ENCODE assay signal across 11 mouse cellular contexts in the genomic region with DNA sequence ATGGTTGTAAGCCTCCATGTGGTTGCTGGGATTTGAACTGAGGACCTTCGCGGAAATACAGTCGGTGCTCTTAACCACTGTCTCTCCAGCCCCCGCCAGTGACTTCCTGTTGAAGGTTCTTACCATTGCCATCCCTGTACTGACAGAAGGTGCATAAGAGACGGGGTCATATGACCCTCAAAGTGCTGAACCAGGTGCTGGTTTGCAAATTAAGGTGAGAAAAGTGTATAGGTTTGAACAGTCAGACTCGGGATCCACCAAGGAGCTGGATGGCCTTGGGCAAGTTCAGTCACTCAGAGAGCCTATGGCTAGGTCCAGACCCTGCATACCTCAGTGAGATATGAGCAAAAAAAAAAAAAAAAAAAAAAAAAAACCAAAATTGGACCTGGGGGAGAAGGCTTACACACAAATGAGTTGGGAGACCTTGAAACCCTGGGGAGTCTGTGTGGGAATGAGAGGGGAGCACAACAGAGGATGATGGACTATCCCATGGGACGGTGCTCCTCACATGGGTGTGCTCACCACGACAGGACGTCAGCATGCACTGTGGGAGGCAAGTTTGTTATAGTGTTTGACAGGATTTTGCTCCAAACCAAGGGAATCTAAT. TPM values are rescaled to one million over a fixed set of nuclear protein-coding genes. Genes with fewer than 3 reads are reported as not detected.
A peak's percentile ranks its signal among the peaks of the same experiment; 100 is the strongest.
DNase-seq lines count a peak whose midpoint lies in the region; ATAC-seq and TF ChIP-seq lines count a peak whose summit lies in the region.
"Had no signal": no experiment of that assay in that cellular context is flagged by ENCODE, and none has a peak within 500 bp of the region (broad histone marks: within the 10 kb centered on the region; RNA-seq: fewer than 3 reads in every experiment).

No protein-coding gene starts in this region.

- DNase-seq in heart, adult 9 months (ENCODE audit: low spot score in 2 of 2) = no peak
- DNase-seq in lung, postnatal 0 days (ENCODE audit: low spot score) = no peak
- DNase-seq in lung, adult 2 months = no peak
- DNase-seq in splenic B cell, adult 2 months (ENCODE audit: low read depth, low spot score) = peak; percentile 29
- DNase-seq in yolk sac, embryonic 10.5 days (ENCODE audit: low spot score) = no peak
- DNase-seq in hindbrain, embryonic 11.5 days (ENCODE audit: low spot score) = no peak
- DNase-seq: cerebellum, adult 11-12 months had no signal

- TF ChIP-seq EP300 in lung, postnatal 0 days (IDR thresholded peaks at IDR 0.05) = no peak

- 0 out of 2 replicates have a peak overlapping the region, but pooled peaks have one; percentile 10 for H3K27ac ChIP-seq in heart, embryonic 11.5 days (ENCODE audit: low read depth, low read length)
- H3K27ac ChIP-seq in lung, postnatal 0 days (ENCODE audit: low read length) = peak overlapping the region; percentile 82
- H3K27ac ChIP-seq in intestine, postnatal 0 days (ENCODE audit: low read depth, low read length) = peak overlapping the region; percentile 84
- no peak overlapping the region for H3K27ac ChIP-seq in hindbrain, embryonic 11.5 days (ENCODE audit: low read depth, low read length)
- H3K27ac ChIP-seq: embryonic facial prominence, embryonic 13.5 days; neural tube, embryonic 12.5 days had no signal

- peaks cover 3% of the 10 kb centered on the region; the same call in 1 of the 2 replicates for H3K4me1 ChIP-seq in heart, embryonic 11.5 days (ENCODE audit: control insufficient read depth, insufficient read depth, low read length)
- H3K4me1 ChIP-seq in lung, postnatal 0 days (ENCODE audit: insufficient read depth, low read depth, low read length) = no peaks in the 10 kb centered on the region
- peaks cover 3% of the 10 kb centered on the region; the same call in 1 of the 2 replicates for H3K4me1 ChIP-seq in lung, adult 2 months (ENCODE audit: control insufficient read depth, insufficient read depth, low read length)
- 0 out of 2 replicates have a peak, but pooled peaks cover 5% of the 10 kb centered on the region for H3K4me1 ChIP-seq in intestine, postnatal 0 days (replicated peaks; ENCODE audit: control insufficient read depth, insufficient read depth, low read length)
- no peaks in the 10 kb centered on the region for H3K4me1 ChIP-seq in hindbrain, embryonic 11.5 days (replicated peaks; ENCODE audit: control insufficient read depth, insufficient read depth, low read length)
- H3K4me1 ChIP-seq: embryonic facial prominence, embryonic 13.5 days; neural tube, embryonic 12.5 days had no signal

- no peaks in the 10 kb centered on the region for H3K36me3 ChIP-seq in heart, embryonic 11.5 days (ENCODE audit: control insufficient read depth, insufficient read depth, low read length)
- no peaks in the 10 kb centered on the region for H3K36me3 ChIP-seq in lung, postnatal 0 days (ENCODE audit: insufficient read depth, low read length)
- no peaks in the 10 kb centered on the region for H3K36me3 ChIP-seq in intestine, postnatal 0 days (ENCODE audit: control insufficient read depth, insufficient read depth)
- no peaks in the 10 kb centered on the region for H3K36me3 ChIP-seq in splenic B cell, adult 2 months (ENCODE audit: control insufficient read depth, insufficient read depth, low read length, poor library complexity, severe bottlenecking)
- H3K36me3 ChIP-seq in hindbrain, embryonic 11.5 days (ENCODE audit: control insufficient read depth, insufficient read depth, low read length) = no peaks in the 10 kb centered on the region
- H3K36me3 ChIP-seq: embryonic facial prominence, embryonic 13.5 days; neural tube, embryonic 12.5 days had no signal

- 84% methylated on average over 9 of the region's 9 CpGs for WGBS in heart, embryonic 11.5 days (ENCODE audit: insufficient replicate concordance)
- 86% methylated on average over 9 of the region's 9 CpGs for WGBS in lung, postnatal 0 days
- WGBS in lung, adult 2 months = 77% methylated on average over 9 of the region's 9 CpGs
- 85% methylated on average over 9 of the region's 9 CpGs for WGBS in intestine, postnatal 0 days
- WGBS in hindbrain, embryonic 11.5 days = 86% methylated on average over 9 of the region's 9 CpGs

- no peaks in the 10 kb centered on the region for H3K27me3 ChIP-seq in heart, embryonic 11.5 days (ENCODE audit: control insufficient read depth, insufficient read depth, low read length)
- no peaks in the 10 kb centered on the region for H3K27me3 ChIP-seq in lung, postnatal 0 days (replicated peaks; ENCODE audit: insufficient read depth, low read length)
- H3K27me3 ChIP-seq in intestine, postnatal 0 days (replicated peaks; ENCODE audit: control insufficient read depth, insufficient read depth, low read length) = no peaks in the 10 kb centered on the region
- H3K27me3 ChIP-seq in splenic B cell, adult 2 months (ENCODE audit: control insufficient read depth, insufficient read depth, low read length, poor library complexity, severe bottlenecking) = no peaks in the 10 kb centered on the region
- H3K27me3 ChIP-seq in hindbrain, embryonic 11.5 days (ENCODE audit: control insufficient read depth, insufficient read depth, low read length) = no peaks in the 10 kb centered on the region
- H3K27me3 ChIP-seq: embryonic facial prominence, embryonic 13.5 days; neural tube, embryonic 12.5 days had no signal

- H3K9me3 ChIP-seq in heart, embryonic 11.5 days (replicated peaks; ENCODE audit: control insufficient read depth, low read length) = no peaks in the 10 kb centered on the region
- H3K9me3 ChIP-seq in lung, postnatal 0 days (ENCODE audit: low read length) = no peaks in the 10 kb centered on the region
- H3K9me3 ChIP-seq in intestine, postnatal 0 days (ENCODE audit: control insufficient read depth) = no peaks in the 10 kb centered on the region
- no peaks in the 10 kb centered on the region for H3K9me3 ChIP-seq in hindbrain, embryonic 11.5 days (ENCODE audit: control insufficient read depth, low read length)
- H3K9me3 ChIP-seq: embryonic facial prominence, embryonic 13.5 days; neural tube, embryonic 12.5 days had no signal

- no peak for ATAC-seq in heart, embryonic 11.5 days (replicated peaks; ENCODE audit: insufficient number of reproducible peaks, low FRiP score, low TSS enrichment)
- peak; percentile 4; the same call in 1 of the 2 replicates for ATAC-seq in lung, postnatal 0 days
- ATAC-seq in intestine, postnatal 0 days = peak; percentile 3; the same call in 1 of the 2 replicates
- ATAC-seq in hindbrain, embryonic 11.5 days (ENCODE audit: low FRiP score) = no peak

- no peak overlapping the region for H3K4me2 ChIP-seq in heart, embryonic 11.5 days
- no peak overlapping the region for H3K4me2 ChIP-seq in lung, postnatal 0 days (replicated peaks; ENCODE audit: low read depth, low read length)
- peak overlapping the region; percentile 45; the same call in 1 of the 2 replicates for H3K4me2 ChIP-seq in intestine, postnatal 0 days (replicated peaks; ENCODE audit: low read depth)
- H3K4me2 ChIP-seq in hindbrain, embryonic 11.5 days (replicated peaks; ENCODE audit: low read depth, low read length) = no peak overlapping the region
- H3K4me2 ChIP-seq: embryonic facial prominence, embryonic 13.5 days; neural tube, embryonic 12.5 days had no signal

- no peak for TF ChIP-seq POLR2A in lung, adult 2 months (IDR thresholded peaks at IDR 0.05; ENCODE audit: borderline replicate concordance, extremely low read depth, low read depth, low read length)

- H3K4me3 ChIP-seq in heart, embryonic 11.5 days (ENCODE audit: low read depth, low read length) = no peak overlapping the region
- H3K4me3 ChIP-seq in lung, postnatal 0 days (ENCODE audit: low read depth, low read length) = no peak overlapping the region
- no peak overlapping the region for H3K4me3 ChIP-seq in lung, adult 2 months (replicated peaks; ENCODE audit: extremely low read depth, low read depth, low read length)
- no peak overlapping the region for H3K4me3 ChIP-seq in intestine, postnatal 0 days (ENCODE audit: low read depth, low read length)
- H3K4me3 ChIP-seq in hindbrain, embryonic 11.5 days (ENCODE audit: low read depth, low read length) = no peak overlapping the region
- H3K4me3 ChIP-seq: embryonic facial prominence, embryonic 13.5 days; neural tube, embryonic 12.5 days had no signal

- no peak overlapping the region for H3K9ac ChIP-seq in heart, embryonic 11.5 days (ENCODE audit: low read depth, low read length)
- no peak overlapping the region for H3K9ac ChIP-seq in lung, postnatal 0 days (replicated peaks; ENCODE audit: low read depth)
- H3K9ac ChIP-seq in intestine, postnatal 0 days (ENCODE audit: low read depth, low read length) = no peak overlapping the region
- no peak overlapping the region for H3K9ac ChIP-seq in hindbrain, embryonic 11.5 days (ENCODE audit: low read depth, low read length)
- H3K9ac ChIP-seq: embryonic facial prominence, embryonic 13.5 days; neural tube, embryonic 12.5 days had no signal

- TF ChIP-seq CTCF in lung, postnatal 0 days (IDR thresholded peaks at IDR 0.05) = no peak
- TF ChIP-seq CTCF in lung, adult 2 months (IDR thresholded peaks at IDR 0.05; ENCODE audit: insufficient read depth, low read length) = no peak
- no peak for TF ChIP-seq CTCF in intestine, postnatal 0 days (IDR thresholded peaks at IDR 0.05; ENCODE audit: low read depth)

RNA-seq across cellular contexts. Expression of a gene that starts 10.0 kb away (rescaled TPM):
- polyA plus RNA-seq in heart, embryonic 11.5 days (2014; fragmentation: Nextera tagmentation; extraction: Ambion mirVana) = 6.3 and 8.6 TPM in 2 replicates
- polyA plus RNA-seq in lung, postnatal 0 days (2015; fragmentation: Nextera tagmentation; extraction: Ambion mirVana) = 3.7 TPM in 2 replicates
- 4.7 and 6.6 TPM in 2 replicates for polyA plus RNA-seq in lung, adult 2 months (2012; rRNA removed)
- 2.9 TPM in 2 replicates for polyA plus RNA-seq in intestine, postnatal 0 days (2015; fragmentation: Nextera tagmentation; extraction: Ambion mirVana)
- 1.7 and 1.8 TPM in 2 replicates for polyA plus RNA-seq in hindbrain, embryonic 11.5 days (2014; fragmentation: Nextera tagmentation; extraction: Ambion mirVana)

RNA-seq across cellular contexts. Expression of a gene that starts 14.7 kb away (rescaled TPM):
- polyA plus RNA-seq in heart, embryonic 11.5 days (2014; fragmentation: Nextera tagmentation; extraction: Ambion mirVana) = 6.1 and 7.2 TPM in 2 replicates
- 3.7 and 5.1 TPM in 2 replicates for polyA plus RNA-seq in lung, postnatal 0 days (2015; fragmentation: Nextera tagmentation; extraction: Ambion mirVana)
- 8.7 and 10.4 TPM in 2 replicates for polyA plus RNA-seq in lung, adult 2 months (2012; rRNA removed)
- 1.8 and 3.3 TPM in 2 replicates for polyA plus RNA-seq in intestine, postnatal 0 days (2015; fragmentation: Nextera tagmentation; extraction: Ambion mirVana)
- 3.7 and 4.1 TPM in 2 replicates for polyA plus RNA-seq in hindbrain, embryonic 11.5 days (2014; fragmentation: Nextera tagmentation; extraction: Ambion mirVana)

RNA-seq across cellular contexts. Expression of a gene that starts 21.1 kb away (rescaled TPM):
- polyA plus RNA-seq in heart, embryonic 11.5 days (2014; fragmentation: Nextera tagmentation; extraction: Ambion mirVana) = 94.8 and 95.1 TPM in 2 replicates
- 23.9 and 24.0 TPM in 2 replicates for polyA plus RNA-seq in lung, postnatal 0 days (2015; fragmentation: Nextera tagmentation; extraction: Ambion mirVana)
- polyA plus RNA-seq in lung, adult 2 months (2012; rRNA removed) = 9.7 and 9.9 TPM in 2 replicates
- polyA plus RNA-seq in intestine, postnatal 0 days (2015; fragmentation: Nextera tagmentation; extraction: Ambion mirVana) = 26.6 and 27.9 TPM in 2 replicates
- 121 and 130 TPM in 2 replicates for polyA plus RNA-seq in hindbrain, embryonic 11.5 days (2014; fragmentation: Nextera tagmentation; extraction: Ambion mirVana)

RNA-seq across cellular contexts. Expression of a gene that starts 49.2 kb away (rescaled TPM):
- polyA plus RNA-seq in heart, embryonic 11.5 days (2014; fragmentation: Nextera tagmentation; extraction: Ambion mirVana) = 0.29 and 0.59 TPM in 2 replicates
- polyA plus RNA-seq in lung, postnatal 0 days (2015; fragmentation: Nextera tagmentation; extraction: Ambion mirVana) = 1.2 and 1.8 TPM in 2 replicates
- 13.6 and 16.5 TPM in 2 replicates for polyA plus RNA-seq in lung, adult 2 months (2012; rRNA removed)
- polyA plus RNA-seq in intestine, postnatal 0 days (2015; fragmentation: Nextera tagmentation; extraction: Ambion mirVana) = 1.3 and 1.4 TPM in 2 replicates
- polyA plus RNA-seq in hindbrain, embryonic 11.5 days (2014; fragmentation: Nextera tagmentation; extraction: Ambion mirVana) = 0.67 and 0.69 TPM in 2 replicates

Comparison
In these comparisons a context has a peak if more than half of its experiments do, and no peak if none do; other contexts are left out.
1. ATAC-seq: peak in lung, postnatal 0 days (single experiment) and intestine, postnatal 0 days (single experiment); none in heart, embryonic 11.5 days (single experiment) and hindbrain, embryonic 11.5 days (single experiment).